Mouse (Mus musculus): ENCODE measurements around the gene Rhbdf1.

DNA sequence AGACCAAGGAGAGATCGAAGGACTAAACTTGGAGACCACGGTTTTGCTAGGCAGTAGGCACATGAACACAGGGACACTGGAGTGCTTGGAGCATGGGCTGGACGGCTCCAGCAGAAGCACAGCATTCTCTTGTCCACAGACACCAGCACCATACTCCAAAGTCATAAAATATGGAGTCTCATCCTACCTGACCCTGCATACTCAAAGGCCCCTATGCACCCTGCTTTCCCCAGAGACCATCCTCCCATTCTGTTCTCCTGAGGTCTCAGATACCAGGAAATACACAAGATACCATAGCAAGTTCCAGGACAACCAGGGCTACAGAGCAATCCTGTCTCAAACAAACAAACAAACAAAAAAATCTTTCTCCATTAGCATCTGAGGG, 15.3 kb upstream of the Rhbdf1 start:
- TF ChIP-seq CTCF (IDR thresholded peaks at IDR 0.05; ENCODE audit: insufficient read depth, low read length) (no peak), POLR2A (IDR thresholded peaks at IDR 0.05; ENCODE audit: borderline replicate concordance, extremely low read depth, low read depth, low read length) (no peak)
